Mouse (Mus musculus) testis, adult 2 months (tissue): ENCODE data around the gene Gosr2.

ENCODE experiments used
- CTCF ChIP-seq: fragments of 200-500 bp; IDR thresholded peaks from 2 replicates; pipeline ENCODE4 v1.5.1; 2012; ENCODE audit warnings: low read depth, mild to moderate bottlenecking, inconsistent platforms, low read length, moderate library complexity; ENCODE audit not compliant: control insufficient read depth, insufficient read depth, insufficient replicate concordance
- POLR2A ChIP-seq: fragments of 200-500 bp; IDR thresholded peaks from 2 replicates; pipeline ENCODE4 v1.6.1; 2012; ENCODE audit warnings: low read depth, mild to moderate bottlenecking, inconsistent platforms, low read length, moderate library complexity; ENCODE audit not compliant: control insufficient read depth

DNA sequence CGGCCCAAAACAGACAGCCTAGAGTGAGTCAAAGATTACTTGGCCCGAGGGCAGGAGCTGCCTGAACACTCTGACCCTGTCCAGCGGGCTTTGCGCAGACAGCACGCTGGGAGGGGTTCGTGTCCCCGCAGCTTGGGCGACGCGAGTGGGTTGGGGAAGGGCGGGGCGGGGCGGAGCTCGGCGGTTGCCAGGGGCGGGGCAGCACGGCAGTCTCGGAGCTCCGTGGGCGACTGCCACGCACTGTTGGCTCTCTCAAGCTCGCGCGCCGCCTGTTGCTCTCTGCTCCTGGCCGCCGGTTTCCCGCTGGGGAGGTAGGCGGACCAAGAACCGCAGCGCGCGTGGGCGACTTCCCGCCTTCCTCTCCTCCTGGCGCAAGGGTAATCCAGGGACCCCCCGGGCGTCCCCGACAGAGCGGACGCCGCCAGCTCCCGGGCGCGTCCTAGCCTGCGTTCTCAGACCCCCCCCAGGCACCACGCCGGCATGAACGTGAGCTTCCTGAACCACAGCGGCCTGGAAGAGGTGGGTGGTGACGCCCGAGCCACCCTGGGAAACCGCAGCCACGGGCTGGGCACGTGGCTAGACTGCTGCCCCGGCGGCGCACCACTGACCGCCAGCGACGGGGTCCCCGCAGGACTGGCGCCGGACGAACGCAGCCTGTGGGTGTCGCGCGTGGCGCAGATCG is 48.3 kb downstream of the Gosr2 start, which contains the start of gene Rprml:
- TF ChIP-seq CTCF (no peak), POLR2A (peak; percentile 63; the same call in 1 of the 2 replicates)
